Mouse (Mus musculus) lung, postnatal 0 days (tissue): ENCODE results near the gene Aldh3b2.

Source experiments
- CTCF ChIP-seq: IDR thresholded peaks from 2 replicates; pipeline ENCODE4 v1.5.1; 2016; ENCODE audit warnings: antibody characterized with exemption, mild to moderate bottlenecking
- EP300 ChIP-seq: IDR thresholded peaks from 2 replicates; pipeline ENCODE4 v1.6.1; 2016; ENCODE audit warnings: antibody characterized with exemption, mild to moderate bottlenecking, control low read depth

- no peak for TF ChIP-seq CTCF
- no peak for TF ChIP-seq EP300
Observed at GRCm38 (mm10) chr19:3924190-3924589, 47.9 kb upstream of the Aldh3b2 start.
